Mouse (Mus musculus): ENCODE data around the gene Cox19. TPM values are rescaled to one million over a fixed set of nuclear protein-coding genes. Genes with fewer than 3 reads are reported as not detected.

The Cox19 gene
- polyA plus RNA-seq, 1 experiment: 19.9 TPM

DNA sequence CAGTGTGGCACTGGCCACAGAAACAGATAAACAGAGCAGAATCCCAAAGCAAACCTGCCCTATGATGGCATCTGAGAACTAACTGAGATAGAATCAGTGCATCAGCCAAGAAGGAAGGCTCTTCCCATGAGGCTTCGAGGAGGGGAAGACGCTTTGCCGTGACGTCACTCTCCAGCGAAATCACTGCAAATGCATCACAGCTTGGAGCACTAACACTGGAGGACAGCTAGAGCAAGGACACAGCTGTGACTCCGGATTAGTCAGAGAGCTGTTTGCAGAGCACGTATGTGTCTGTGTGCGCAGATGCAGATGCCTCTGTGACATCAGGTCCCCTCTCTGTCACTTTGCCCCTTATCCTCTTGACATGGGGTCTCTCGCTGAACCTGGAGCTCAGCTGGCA lies 39.4 kb downstream of the Cox19 start:
- H3K9ac ChIP-seq (ENCODE audit: low read depth, poor library complexity, severe bottlenecking): no peak overlapping the region
- H3K27ac ChIP-seq (ENCODE audit: insufficient read depth, low read length): no peak overlapping the region
- H3K4me1 ChIP-seq (ENCODE audit: control insufficient read depth, insufficient read depth, low read length): no peaks in the 10 kb centered on the region
- no peaks in the 10 kb centered on the region for H3K9me3 ChIP-seq (replicated peaks; ENCODE audit: control insufficient read depth, insufficient read depth, low read length, poor library complexity, severe bottlenecking)
- no peaks in the 10 kb centered on the region for H3K36me3 ChIP-seq (ENCODE audit: control insufficient read depth, insufficient read depth, low read length, poor library complexity, severe bottlenecking)
- no peaks in the 10 kb centered on the region for H3K27me3 ChIP-seq (ENCODE audit: control insufficient read depth, insufficient read depth, low read length, poor library complexity, severe bottlenecking)
- TF ChIP-seq CTCF (IDR thresholded peaks at IDR 0.05; ENCODE audit: low read depth, low read length): no peak
- TF ChIP-seq POLR2A (IDR thresholded peaks at IDR 0.05; ENCODE audit: insufficient read depth, low read length): no peak
- no peak for TF ChIP-seq EP300 (IDR thresholded peaks at IDR 0.05; ENCODE audit: insufficient read depth, low read depth, low read length)
- no peak overlapping the region for H3K4me3 ChIP-seq (ENCODE audit: low read depth, low read length)

DNA sequence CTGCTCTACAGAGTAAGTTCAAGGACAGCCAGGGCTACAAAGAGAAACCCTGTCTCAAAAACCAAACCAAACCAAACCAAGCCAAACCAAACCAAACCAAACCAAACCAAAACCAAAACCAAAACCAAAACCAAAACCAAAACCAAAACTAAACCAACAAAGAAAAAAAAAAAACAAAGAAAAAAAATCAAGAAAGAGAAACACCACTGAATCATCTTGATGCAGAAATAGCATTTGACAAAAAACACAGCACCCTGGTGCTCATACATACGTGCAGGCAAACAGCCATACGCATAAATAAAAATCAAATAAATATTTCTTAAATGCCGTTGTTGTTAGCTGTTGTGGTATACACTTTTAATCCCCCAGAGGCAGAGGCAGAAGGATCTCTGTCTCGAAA lies 40.7 kb downstream of the Cox19 start:
- no peak for TF ChIP-seq EP300 (IDR thresholded peaks at IDR 0.05; ENCODE audit: insufficient read depth, low read depth, low read length)
- no peak for TF ChIP-seq POLR2A (IDR thresholded peaks at IDR 0.05; ENCODE audit: insufficient read depth, low read length)
- no peak for TF ChIP-seq CTCF (IDR thresholded peaks at IDR 0.05; ENCODE audit: low read depth, low read length)
- H3K4me3 ChIP-seq (ENCODE audit: low read depth, low read length): no peak overlapping the region
- H3K9ac ChIP-seq (ENCODE audit: low read depth, poor library complexity, severe bottlenecking): no peak overlapping the region
- H3K27me3 ChIP-seq (ENCODE audit: control insufficient read depth, insufficient read depth, low read length, poor library complexity, severe bottlenecking): no peaks in the 10 kb centered on the region
- no peaks in the 10 kb centered on the region for H3K36me3 ChIP-seq (ENCODE audit: control insufficient read depth, insufficient read depth, low read length, poor library complexity, severe bottlenecking)
- no peaks in the 10 kb centered on the region for H3K4me1 ChIP-seq (ENCODE audit: control insufficient read depth, insufficient read depth, low read length)
- H3K27ac ChIP-seq (ENCODE audit: insufficient read depth, low read length): no peak overlapping the region
- no peaks in the 10 kb centered on the region for H3K9me3 ChIP-seq (replicated peaks; ENCODE audit: control insufficient read depth, insufficient read depth, low read length, poor library complexity, severe bottlenecking)

DNA sequence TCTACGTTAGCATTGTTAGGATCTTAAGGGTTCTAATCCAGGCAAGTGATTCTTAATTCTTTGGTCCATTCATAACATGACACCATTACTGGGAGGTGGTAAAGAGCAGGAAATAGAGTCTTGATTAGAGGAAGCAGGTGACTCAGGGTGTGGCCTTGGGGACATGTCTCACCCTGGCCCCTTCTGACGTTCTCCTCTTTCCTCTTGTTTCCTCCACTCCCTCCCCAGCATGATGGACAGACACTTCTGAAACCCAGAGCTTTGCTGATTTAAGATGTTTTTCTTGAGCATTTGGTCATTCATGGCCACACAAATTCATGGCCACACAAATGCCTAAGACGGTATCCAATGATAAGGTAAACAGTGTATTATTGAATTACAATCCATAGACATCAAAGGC lies 41.3 kb downstream of the Cox19 start:
- H3K27me3 ChIP-seq (ENCODE audit: control insufficient read depth, insufficient read depth, low read length, poor library complexity, severe bottlenecking): no peaks in the 10 kb centered on the region
- TF ChIP-seq CTCF (IDR thresholded peaks at IDR 0.05; ENCODE audit: low read depth, low read length) (no peak), POLR2A (IDR thresholded peaks at IDR 0.05; ENCODE audit: insufficient read depth, low read length) (no peak), EP300 (IDR thresholded peaks at IDR 0.05; ENCODE audit: insufficient read depth, low read depth, low read length) (no peak)
- H3K9ac ChIP-seq (ENCODE audit: low read depth, poor library complexity, severe bottlenecking): no peak overlapping the region
- H3K9me3 ChIP-seq (replicated peaks; ENCODE audit: control insufficient read depth, insufficient read depth, low read length, poor library complexity, severe bottlenecking): no peaks in the 10 kb centered on the region
- H3K4me3 ChIP-seq (ENCODE audit: low read depth, low read length): no peak overlapping the region
- no peaks in the 10 kb centered on the region for H3K36me3 ChIP-seq (ENCODE audit: control insufficient read depth, insufficient read depth, low read length, poor library complexity, severe bottlenecking)
- no peak overlapping the region for H3K27ac ChIP-seq (ENCODE audit: insufficient read depth, low read length)
- H3K4me1 ChIP-seq (ENCODE audit: control insufficient read depth, insufficient read depth, low read length): no peaks in the 10 kb centered on the region

DNA sequence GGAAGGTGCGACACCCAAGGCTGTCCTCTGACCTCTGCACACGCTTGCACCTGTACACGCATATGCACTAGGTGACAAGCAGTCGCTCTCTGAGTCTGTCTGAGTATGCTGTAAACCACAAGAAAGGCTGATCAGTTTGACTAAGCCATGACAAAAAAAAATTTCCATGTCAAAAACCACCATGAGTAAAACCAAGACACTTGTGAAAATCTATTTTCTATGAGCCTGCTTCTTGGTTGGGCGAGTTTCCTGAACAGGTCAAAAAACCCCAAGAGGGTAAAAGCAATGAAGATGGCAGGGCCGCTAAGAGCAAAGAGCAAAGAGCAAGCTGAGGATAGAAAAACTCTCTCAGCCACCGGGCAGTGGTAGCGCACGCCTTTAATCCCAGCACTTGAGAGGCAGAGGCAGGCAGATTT lies 47.6 kb downstream of the Cox19 start:
- H3K9ac ChIP-seq (ENCODE audit: low read depth, poor library complexity, severe bottlenecking): no peak overlapping the region
- H3K4me1 ChIP-seq (ENCODE audit: control insufficient read depth, insufficient read depth, low read length): peaks cover 5% of the 10 kb centered on the region
- no peak overlapping the region for H3K27ac ChIP-seq (ENCODE audit: insufficient read depth, low read length)
- H3K4me3 ChIP-seq (ENCODE audit: low read depth, low read length): no peak overlapping the region
- TF ChIP-seq CTCF (IDR thresholded peaks at IDR 0.05; ENCODE audit: low read depth, low read length): no peak
- TF ChIP-seq EP300 (IDR thresholded peaks at IDR 0.05; ENCODE audit: insufficient read depth, low read depth, low read length): no peak
- no peak for TF ChIP-seq POLR2A (IDR thresholded peaks at IDR 0.05; ENCODE audit: insufficient read depth, low read length)
- H3K27me3 ChIP-seq (ENCODE audit: control insufficient read depth, insufficient read depth, low read length, poor library complexity, severe bottlenecking): no peaks in the 10 kb centered on the region
- H3K36me3 ChIP-seq (ENCODE audit: control insufficient read depth, insufficient read depth, low read length, poor library complexity, severe bottlenecking): no peaks in the 10 kb centered on the region
- no peaks in the 10 kb centered on the region for H3K9me3 ChIP-seq (replicated peaks; ENCODE audit: control insufficient read depth, insufficient read depth, low read length, poor library complexity, severe bottlenecking)

DNA sequence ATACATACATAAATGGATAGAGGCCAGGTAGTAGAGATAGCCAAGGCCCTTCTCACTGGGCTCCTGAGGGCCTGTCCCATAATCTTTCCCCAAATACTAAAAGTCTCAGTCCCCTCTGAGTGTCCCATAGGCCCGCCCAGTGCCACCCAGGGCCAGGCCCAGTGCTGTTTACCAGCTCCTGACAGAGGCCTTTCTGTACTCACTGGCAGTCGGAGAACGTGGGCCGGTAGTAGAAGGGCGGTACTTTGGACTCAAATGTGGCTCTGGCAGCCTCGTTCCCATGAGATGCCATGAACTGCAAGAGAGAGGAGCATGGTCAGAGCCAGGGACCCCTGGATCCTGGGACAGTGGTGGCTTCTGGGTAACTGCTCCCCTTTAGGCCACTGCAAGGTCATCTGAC lies 49.1 kb downstream of the Cox19 start:
- Histone ChIP-seq H3K9me3 (replicated peaks; ENCODE audit: control insufficient read depth, insufficient read depth, low read length, poor library complexity, severe bottlenecking) (no peaks in the 10 kb centered on the region), H3K27ac (ENCODE audit: insufficient read depth, low read length) (no peak overlapping the region), H3K9ac (ENCODE audit: low read depth, poor library complexity, severe bottlenecking) (no peak overlapping the region), H3K4me3 (ENCODE audit: low read depth, low read length) (no peak overlapping the region), H3K27me3 (ENCODE audit: control insufficient read depth, insufficient read depth, low read length, poor library complexity, severe bottlenecking) (no peaks in the 10 kb centered on the region), H3K36me3 (ENCODE audit: control insufficient read depth, insufficient read depth, low read length, poor library complexity, severe bottlenecking) (no peaks in the 10 kb centered on the region), H3K4me1 (ENCODE audit: control insufficient read depth, insufficient read depth, low read length) (peaks cover 5% of the 10 kb centered on the region)
- no peak for TF ChIP-seq CTCF (IDR thresholded peaks at IDR 0.05; ENCODE audit: low read depth, low read length)
- TF ChIP-seq POLR2A (IDR thresholded peaks at IDR 0.05; ENCODE audit: insufficient read depth, low read length): no peak
- TF ChIP-seq EP300 (IDR thresholded peaks at IDR 0.05; ENCODE audit: insufficient read depth, low read depth, low read length): no peak

DNA sequence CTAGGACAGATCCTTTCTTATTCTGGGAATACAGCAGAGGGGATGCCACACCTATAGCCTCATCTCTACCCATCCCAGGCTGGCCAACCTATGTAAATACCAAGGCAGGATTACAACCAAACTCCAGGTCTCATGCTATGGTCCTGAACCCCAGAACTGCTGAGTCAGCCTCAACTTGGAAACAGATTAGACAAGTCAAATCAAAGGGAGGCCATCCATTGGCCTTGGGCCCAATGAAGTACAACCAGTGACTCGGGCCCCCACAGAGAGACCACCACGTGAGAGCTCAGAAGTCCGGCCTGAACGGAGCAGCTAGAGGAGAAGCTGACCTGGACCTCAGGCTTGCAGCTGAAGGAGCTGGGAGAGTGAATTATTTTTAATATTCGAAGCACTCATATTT lies 53.5 kb downstream of the Cox19 start:
- Histone ChIP-seq H3K27ac (ENCODE audit: insufficient read depth, low read length) (no peak overlapping the region), H3K9ac (ENCODE audit: low read depth, poor library complexity, severe bottlenecking) (no peak overlapping the region)
- TF ChIP-seq EP300 (IDR thresholded peaks at IDR 0.05; ENCODE audit: insufficient read depth, low read depth, low read length): no peak
- TF ChIP-seq CTCF (IDR thresholded peaks at IDR 0.05; ENCODE audit: low read depth, low read length): no peak
- no peak for TF ChIP-seq POLR2A (IDR thresholded peaks at IDR 0.05; ENCODE audit: insufficient read depth, low read length)

More for the DNA sequence above, 53.5 kb downstream of the Cox19 start:
- H3K4me1 ChIP-seq (ENCODE audit: control insufficient read depth, insufficient read depth, low read length): peaks cover 5% of the 10 kb centered on the region
- H3K4me3 ChIP-seq (ENCODE audit: low read depth, low read length): no peak overlapping the region
- H3K27me3 ChIP-seq (ENCODE audit: control insufficient read depth, insufficient read depth, low read length, poor library complexity, severe bottlenecking): no peaks in the 10 kb centered on the region
- H3K9me3 ChIP-seq (replicated peaks; ENCODE audit: control insufficient read depth, insufficient read depth, low read length, poor library complexity, severe bottlenecking): no peaks in the 10 kb centered on the region
- H3K36me3 ChIP-seq (ENCODE audit: control insufficient read depth, insufficient read depth, low read length, poor library complexity, severe bottlenecking): no peaks in the 10 kb centered on the region
